Mouse (Mus musculus) C2C12 (cell line): ENCODE results near the gene Ilf3.
A peak's percentile ranks its signal among the peaks of the same experiment; 100 is the strongest.

Experiments used
- CEBPB ChIP-seq: IDR thresholded peaks from one replicate; pipeline ENCODE4 v1.6.1; 2011; ENCODE audit warnings: low read depth, mild to moderate bottlenecking, control low read depth, moderate library complexity
- CTCF ChIP-seq: IDR thresholded peaks from one replicate; pipeline ENCODE4 v1.5.1; 2011; ENCODE audit not compliant: control insufficient read depth, insufficient read depth, insufficient read length
- MAX ChIP-seq: IDR thresholded peaks from one replicate; pipeline ENCODE4 v1.6.1; 2011; ENCODE audit warnings: mild to moderate bottlenecking, control low read depth
- MYOG ChIP-seq: IDR thresholded peaks from one replicate; pipeline ENCODE4 v1.6.1; 2011; ENCODE audit not compliant: control insufficient read depth, insufficient read length; ENCODE audit errors: extremely low read depth
- USF1 ChIP-seq: IDR thresholded peaks from one replicate; pipeline ENCODE4 v1.6.1; 2011; ENCODE audit warnings: low read depth, mild to moderate bottlenecking, control low read depth, moderate library complexity

DNA sequence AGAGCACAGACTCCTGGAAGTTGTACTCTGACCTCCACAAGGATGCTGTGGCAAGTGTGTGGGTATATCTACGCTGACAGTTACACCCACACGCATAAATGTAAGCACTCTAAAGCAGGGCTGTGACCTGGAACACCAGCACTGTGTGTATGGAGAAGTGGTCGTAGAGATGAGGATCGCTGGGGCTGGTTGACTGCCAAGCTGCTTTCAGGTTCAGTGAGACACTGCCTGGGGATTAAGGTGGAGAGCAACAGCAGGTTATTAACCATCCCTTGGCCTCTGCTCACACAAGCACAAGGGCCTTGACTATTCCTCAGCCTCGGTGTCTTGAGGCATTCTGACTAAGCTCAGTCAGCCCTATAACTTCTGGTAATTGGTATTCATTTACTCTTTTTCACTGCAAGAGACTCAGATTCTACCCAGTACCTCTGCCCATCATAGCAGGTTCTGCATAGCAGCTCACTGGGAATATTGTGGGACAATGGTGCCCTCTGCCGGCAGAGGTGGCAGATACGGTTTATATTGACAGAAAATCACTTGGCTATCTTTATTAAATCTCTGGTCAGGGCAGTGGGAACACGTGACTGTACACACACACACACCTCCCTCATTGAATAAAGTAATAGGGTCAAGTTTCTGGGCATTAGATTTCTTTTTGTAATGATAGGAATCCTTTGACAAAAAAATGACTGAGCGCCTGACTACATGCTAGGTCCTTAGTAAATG, 42.1 kb downstream of the Ilf3 start:
- TF ChIP-seq CTCF (peak; percentile 41), MAX (no peak), USF1 (peak; percentile 82), MYOG (no peak), CEBPB (no peak)
